Comparison of ENCODE assay signal across 27 mouse cellular contexts in the genomic region with DNA sequence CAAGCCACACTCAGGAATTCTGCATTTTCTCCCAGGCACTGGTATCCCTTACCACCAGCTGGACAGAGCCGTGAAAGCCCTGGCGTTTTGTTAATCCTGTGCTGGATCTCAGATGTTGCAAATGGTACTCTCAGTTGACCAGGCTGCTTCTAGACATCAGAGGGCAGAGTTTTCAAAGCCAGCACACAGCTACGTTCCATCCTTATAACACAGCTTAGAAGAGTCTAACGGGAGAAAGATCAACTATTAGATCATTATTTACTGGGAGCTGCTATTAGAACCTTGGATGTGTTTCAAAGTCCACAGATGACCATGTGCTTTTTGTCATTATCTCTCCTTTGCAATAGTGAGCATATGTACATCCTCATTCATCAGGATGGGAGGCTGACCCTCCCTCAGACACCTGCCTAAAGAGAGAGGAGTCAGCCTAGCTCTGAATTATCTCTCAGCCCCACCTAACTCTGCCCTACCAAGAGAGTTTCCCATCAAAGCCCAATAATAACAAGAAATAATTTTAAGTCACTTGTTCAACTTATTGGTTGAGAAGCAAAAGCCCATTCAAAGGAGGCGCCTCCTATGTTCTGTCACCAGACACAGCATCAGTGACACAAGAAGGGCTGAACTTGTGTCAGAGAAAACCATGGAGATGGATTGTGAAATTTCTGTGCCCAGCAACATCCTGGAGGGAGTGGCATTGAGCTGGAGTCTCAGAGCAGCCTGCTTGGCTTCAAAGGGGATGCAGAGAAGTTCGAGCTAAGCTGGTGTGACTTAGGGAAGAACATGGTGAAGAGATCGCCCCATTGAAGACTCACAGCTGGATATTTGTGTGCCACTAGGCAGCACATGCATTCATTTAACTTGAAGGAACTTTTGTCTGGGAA. TPM values are rescaled to one million over a fixed set of nuclear protein-coding genes. Genes with fewer than 3 reads are reported as not detected.
"Had no signal": no experiment of that assay in that cellular context is flagged by ENCODE, and none has a peak within 500 bp of the region (broad histone marks: within the 10 kb centered on the region; RNA-seq: fewer than 3 reads in every experiment).

No protein-coding gene starts in this region.

- DNase-seq: kidney, adult 2 months; kidney, postnatal 25 days; layer of hippocampus, adult 9-11 months; liver; lung, adult 18-20 months; midbrain, embryonic 14.5 days; right cerebral cortex, adult 18-20 months; right cerebral cortex, postnatal 14 days; right cerebral cortex, postnatal 4 days; thymus, adult 2 months; thymus, postnatal 14 days; thymus, postnatal 4 days had no signal

- H3K9me3 ChIP-seq: limb, embryonic 10.5 days; limb, embryonic 13.5 days; liver, embryonic 12.5 days; liver, embryonic 15.5 days; neural tube, embryonic 12.5 days; neural tube, embryonic 15.5 days had no signal

- H3K4me1 ChIP-seq: limb, embryonic 10.5 days; limb, embryonic 13.5 days; liver, embryonic 12.5 days; liver, embryonic 15.5 days; neural tube, embryonic 12.5 days; neural tube, embryonic 15.5 days had no signal

- H3K4me3 ChIP-seq: layer of hippocampus, adult 2 months; limb, embryonic 10.5 days; limb, embryonic 13.5 days; liver, embryonic 12.5 days; liver, embryonic 15.5 days; neural tube, embryonic 12.5 days; neural tube, embryonic 15.5 days had no signal

- H3K27me3 ChIP-seq: limb, embryonic 13.5 days; liver, embryonic 12.5 days; liver, embryonic 15.5 days; neural tube, embryonic 12.5 days; neural tube, embryonic 15.5 days had no signal

- H3K36me3 ChIP-seq: limb, embryonic 10.5 days; limb, embryonic 13.5 days; liver, embryonic 12.5 days; liver, embryonic 15.5 days; neural tube, embryonic 12.5 days; neural tube, embryonic 15.5 days had no signal

- H3K4me2 ChIP-seq: limb, embryonic 13.5 days; liver, embryonic 12.5 days; liver, embryonic 15.5 days; midbrain, embryonic 11.5 days; neural tube, embryonic 12.5 days; neural tube, embryonic 15.5 days had no signal

- H3K9ac ChIP-seq: limb, embryonic 13.5 days; liver, embryonic 12.5 days; liver, embryonic 15.5 days; neural tube, embryonic 12.5 days; neural tube, embryonic 15.5 days had no signal

- H3K27ac ChIP-seq: kidney, postnatal 0 days; layer of hippocampus, adult 2 months; limb, embryonic 10.5 days; limb, embryonic 13.5 days; liver, embryonic 12.5 days; liver, embryonic 15.5 days; macrophage; neural tube, embryonic 12.5 days; neural tube, embryonic 15.5 days; stomach, postnatal 0 days had no signal

- ATAC-seq: intestine, postnatal 0 days; liver, embryonic 12.5 days had no signal

RNA-seq across cellular contexts. Expression of a gene that starts 37.8 kb away (rescaled TPM):
- total RNA-seq: megakaryocyte-erythroid progenitor cell, adult 5-6 weeks had no signal
- polyA plus RNA-seq: intestine, embryonic 14.5 days; kidney, adult 2 months; kidney, embryonic 14.5 days; kidney, postnatal 0 days; liver, embryonic 12.5 days; liver, embryonic 15.5 days; macrophage; midbrain, embryonic 11.5 days had no signal
